Mouse (Mus musculus): ENCODE measurements around the gene Barx2. TPM values are rescaled to one million over a fixed set of nuclear protein-coding genes. Genes with fewer than 3 reads are reported as not detected.

Barx2 gene
- total RNA-seq, 2 experiments from 2014 or later, result 12.7 to 15.3 TPM

DNA sequence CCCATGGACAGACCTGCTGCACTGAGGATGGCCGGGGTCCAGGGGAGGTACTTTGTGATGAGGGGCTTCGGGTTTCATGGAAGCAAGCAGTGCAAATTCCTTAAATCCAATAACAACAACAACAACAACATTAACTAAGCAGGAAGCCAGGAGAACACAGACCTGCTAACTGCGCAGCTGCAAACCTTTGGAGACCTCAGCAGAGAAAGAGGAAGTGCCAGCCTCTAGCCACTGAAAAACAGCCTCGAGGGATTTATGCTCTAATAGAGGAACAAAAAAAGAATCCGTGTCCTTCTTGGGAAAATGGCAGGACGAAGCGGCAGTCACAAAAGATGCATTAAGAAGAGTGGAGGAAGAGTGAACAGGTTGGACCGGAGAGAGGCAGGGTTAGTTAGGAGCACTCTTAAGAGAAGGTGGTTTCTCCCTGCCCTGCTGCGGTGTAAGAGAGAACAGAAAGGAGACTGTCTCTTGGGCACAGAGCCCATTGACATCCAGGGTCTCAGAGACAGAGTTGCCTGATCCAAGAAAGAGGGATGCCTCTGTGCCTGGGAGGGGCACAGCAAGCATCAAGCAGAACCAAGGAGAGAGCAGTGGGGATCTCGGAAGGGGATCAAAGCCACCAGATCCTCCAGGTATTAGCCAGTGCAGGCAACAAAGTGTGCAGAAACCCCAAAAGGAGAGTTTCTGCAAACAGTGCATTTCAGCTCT is 72.0 kb downstream of the Barx2 start:
- DNase-seq, result no peak
- intact Hi-C loops (cut with DNase I; ENCODE audit: low total_unique reads), result no loop called here

DNA sequence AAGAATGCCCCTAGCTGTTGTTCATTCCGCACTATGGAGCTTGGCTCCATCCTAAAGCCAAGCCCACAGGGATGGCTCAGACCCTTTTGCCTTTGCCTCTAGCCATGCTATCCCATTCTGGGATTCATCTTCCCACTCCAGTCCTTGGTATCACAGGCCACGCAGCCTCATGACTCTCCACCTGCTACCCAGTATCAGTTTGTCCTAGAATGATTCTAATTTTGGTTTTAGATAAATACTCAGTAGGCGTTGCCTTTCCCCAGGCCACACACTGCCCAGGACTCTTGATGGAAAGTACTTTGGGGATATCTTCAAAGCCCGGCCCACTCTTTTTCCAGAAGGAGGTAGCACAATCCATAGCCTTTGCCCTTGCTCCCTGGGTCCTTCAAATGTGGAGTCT is 72.7 kb downstream of the Barx2 start:
- no peak for DNase-seq
- intact Hi-C loops (cut with DNase I; ENCODE audit: low total_unique reads), result no loop called here

DNA sequence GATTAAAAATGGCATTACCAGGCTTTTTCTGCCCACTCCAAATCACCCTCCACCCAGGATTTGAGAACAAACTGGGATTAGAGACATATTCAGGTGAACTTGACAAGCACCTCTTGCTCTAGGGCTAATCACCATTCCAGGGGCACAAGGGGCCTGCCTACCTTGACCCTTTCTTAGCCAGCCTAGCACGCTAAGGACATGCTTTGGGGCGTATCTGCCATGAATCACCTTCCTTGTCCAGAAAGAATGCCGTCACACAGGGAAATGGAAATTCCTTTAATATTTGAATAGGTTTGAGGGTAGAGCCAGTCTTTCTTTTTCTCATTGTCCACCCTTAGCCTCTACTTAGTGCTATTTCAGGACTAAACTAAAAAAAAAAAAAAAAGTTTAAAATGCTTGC is 73.2 kb downstream of the Barx2 start:
- no peak for DNase-seq
- intact Hi-C loops (cut with DNase I; ENCODE audit: low total_unique reads), result no loop called here

DNA sequence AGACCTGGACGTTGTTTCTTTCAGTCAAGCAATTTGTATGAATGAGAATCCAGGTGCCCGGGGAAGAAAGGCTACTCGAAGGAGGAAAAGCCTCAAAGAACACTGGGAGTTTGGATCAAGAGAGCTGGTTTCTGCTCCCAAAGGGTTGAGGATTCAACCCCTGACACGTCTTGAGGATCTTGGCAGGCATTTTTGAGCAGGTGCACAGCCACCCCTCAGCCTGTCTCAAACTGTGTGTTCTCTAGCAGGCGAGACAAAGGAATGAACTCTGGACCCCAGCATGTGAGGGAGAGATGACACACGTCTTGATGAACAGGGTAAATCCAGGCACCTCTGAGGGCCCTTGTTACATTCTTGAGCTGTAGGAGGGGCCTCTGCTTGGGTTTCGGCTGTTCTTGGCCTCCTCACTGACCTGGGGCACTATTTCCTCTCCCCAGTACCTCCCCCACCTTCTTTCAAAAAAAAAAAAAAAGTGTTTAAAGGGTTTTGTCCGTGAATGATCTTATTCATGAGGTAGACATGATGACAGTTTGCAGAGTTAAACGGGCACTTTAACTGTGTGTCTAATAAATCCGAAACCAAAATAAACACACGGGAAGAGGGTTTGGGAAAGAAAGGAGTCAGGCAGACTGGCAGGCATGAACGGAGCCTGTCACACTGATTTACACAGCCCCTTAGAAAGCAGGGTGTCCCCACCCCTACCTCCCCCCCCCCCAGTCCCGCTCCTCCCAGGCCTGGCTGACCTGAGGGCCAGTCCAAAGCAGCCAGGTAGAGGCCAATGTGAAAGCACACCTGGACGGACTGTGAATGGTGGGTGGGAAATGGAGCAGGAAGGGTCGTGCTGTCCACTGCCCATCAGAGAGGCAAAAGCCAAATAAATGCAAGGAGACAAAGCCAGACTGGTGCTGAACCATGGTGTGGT is 73.9 kb downstream of the Barx2 start:
- DNase-seq, result no peak
- intact Hi-C loops (cut with DNase I; ENCODE audit: low total_unique reads), result no loop called here

DNA sequence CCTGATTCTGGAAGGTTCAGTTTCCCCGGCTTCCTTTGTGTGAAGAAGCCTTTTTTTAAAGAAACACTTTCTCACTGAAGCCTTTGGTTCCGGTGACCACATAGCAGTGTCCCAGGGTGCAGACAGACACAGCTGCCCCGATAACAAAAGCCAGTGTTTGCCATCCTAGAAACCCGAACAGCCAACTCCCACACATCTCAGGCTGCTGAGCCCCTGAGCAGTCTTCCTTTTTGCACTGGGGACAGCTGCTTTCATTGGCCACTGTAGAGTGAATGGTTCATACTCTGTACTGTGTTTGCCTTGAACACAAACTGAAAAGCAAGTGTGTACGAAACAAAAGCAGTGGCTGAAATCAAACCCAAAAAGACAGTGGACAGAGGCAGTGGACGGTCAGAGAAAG is 75.2 kb downstream of the Barx2 start:
- no peak for DNase-seq
- intact Hi-C loops (cut with DNase I; ENCODE audit: low total_unique reads), result no loop called here

DNA sequence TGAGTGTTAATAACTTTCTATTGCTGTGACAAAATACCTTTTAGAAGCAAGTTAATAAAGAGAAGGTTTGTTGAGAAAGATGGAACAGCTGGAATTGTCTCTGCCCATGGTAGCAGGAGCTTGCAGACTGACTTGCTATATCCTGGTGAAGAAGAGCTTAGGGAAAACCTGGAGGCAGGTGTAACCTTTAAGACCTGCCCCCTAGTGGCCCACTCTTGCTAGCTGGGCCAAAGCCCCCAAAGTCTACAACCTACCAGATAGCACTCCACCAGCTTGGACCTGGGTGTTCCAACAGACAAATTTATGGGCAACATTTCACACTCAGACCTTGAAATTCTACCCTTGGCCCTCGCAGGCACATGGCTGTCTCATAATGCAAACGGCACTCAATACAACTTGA is 104.5 kb downstream of the Barx2 start:
- no peak for DNase-seq
- intact Hi-C loops (cut with DNase I; ENCODE audit: low total_unique reads), result no loop called here

DNA sequence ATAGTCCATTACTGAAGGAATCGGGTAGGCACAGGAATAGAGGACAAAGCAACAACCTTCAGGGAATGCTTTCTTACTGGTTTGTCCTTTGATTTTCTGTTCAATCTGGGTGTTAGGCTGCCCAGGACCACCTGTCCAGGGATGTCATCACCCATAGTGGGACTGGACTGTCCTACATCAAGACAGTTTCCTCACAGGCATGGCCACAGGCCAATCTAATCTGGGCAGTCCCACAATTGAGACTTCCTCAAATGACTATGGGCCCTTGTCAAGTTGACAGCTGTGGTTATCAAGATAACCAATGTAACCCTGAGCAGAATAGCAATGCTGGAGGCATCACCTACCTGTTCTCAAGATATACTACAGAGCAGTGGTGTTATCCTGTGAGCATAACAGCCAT is 110.6 kb downstream of the Barx2 start:
- intact Hi-C loops (cut with DNase I; ENCODE audit: low total_unique reads), result no loop called here
- no peak for DNase-seq

Other genes starting within 250 kb of the Barx2 start
- gene Arhgap32, start 202.7 kb upstream of the Barx2 start, total RNA-seq (2021), result 10 to 100 TPM; 12.7 to 13.8 TPM

Data from gastrocnemius, postnatal 14 days (tissue).